Mouse (Mus musculus) heart, adult 2 months (tissue): ENCODE data around the gene Itsn1.

ENCODE experiments used
- CTCF ChIP-seq: fragments of 200-600 bp; IDR thresholded peaks from 2 replicates; pipeline ENCODE4 v1.8.1; 2022; ENCODE audit warnings: antibody characterized with exemption, mild to moderate bottlenecking, moderate library complexity
- EP300 ChIP-seq: fragments of 200-500 bp; IDR thresholded peaks from 2 replicates; pipeline ENCODE4 v1.6.1; 2011; ENCODE audit warnings: low read depth, low read length, control low read depth; ENCODE audit not compliant: insufficient read depth
- POLR2A ChIP-seq: fragments of 200-500 bp; IDR thresholded peaks from 2 replicates; pipeline ENCODE4 v1.6.1; 2011; ENCODE audit warnings: mild to moderate bottlenecking, low read depth, low read length, control low read depth; ENCODE audit not compliant: insufficient read depth

DNA sequence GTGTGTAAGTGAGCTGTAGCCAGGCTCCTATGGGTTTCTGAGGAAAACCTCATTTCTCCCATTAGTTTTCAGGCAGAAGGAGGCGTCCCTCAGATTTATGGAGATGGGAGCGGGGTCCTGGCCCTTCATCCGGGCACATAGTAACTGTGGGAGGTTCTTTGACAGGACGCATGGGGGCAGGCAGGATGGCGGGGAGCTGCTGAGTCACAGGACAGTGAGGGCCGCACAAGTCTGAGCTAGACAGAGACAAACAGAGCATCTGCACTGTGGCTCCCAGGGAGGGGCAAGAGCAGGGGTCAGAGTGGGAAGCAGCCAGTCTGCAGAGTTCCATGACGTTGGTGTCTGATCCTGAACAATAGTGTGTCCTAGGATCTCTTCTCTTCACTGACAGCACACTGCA is 133.8 kb downstream of the Itsn1 start:
- TF ChIP-seq POLR2A = no peak
- no peak for TF ChIP-seq CTCF
- TF ChIP-seq EP300 = no peak
